Mouse (Mus musculus) lung, adult 2 months (tissue): ENCODE data around the gene Vsig10.

Experiments
- CTCF ChIP-seq: fragments of 200-500 bp; IDR thresholded peaks from 2 replicates; pipeline ENCODE4 v1.5.1; 2011; ENCODE audit warnings: mild to moderate bottlenecking, low read length, control low read depth; ENCODE audit not compliant: insufficient read depth
- POLR2A ChIP-seq: fragments of 200-500 bp; IDR thresholded peaks from 2 replicates; pipeline ENCODE4 v1.6.1; 2011; ENCODE audit warnings: low read depth, mild to moderate bottlenecking, control low read depth, low read length, borderline replicate concordance; ENCODE audit errors: extremely low read depth

GRCm38 (mm10) chr5:117381785-117382184, 62.9 kb downstream of the Vsig10 start:
- no peak for TF ChIP-seq CTCF
- no peak for TF ChIP-seq POLR2A
